Mouse (Mus musculus) splenic B cell, adult 2 months (primary cell): ENCODE data around the gene Mybl2.

ENCODE experiments used
- DNase-seq: peaks from one replicate; pipeline ENCODE4 v3.0.0-alpha.2; 2011; ENCODE audit warnings: low read depth, low spot score
- H3K27me3 ChIP-seq: 2 replicates; pipeline ENCODE4 v1.6.1; 2012; ENCODE audit warnings: mild to moderate bottlenecking, low read length, moderate library complexity, mixed read lengths; ENCODE audit not compliant: control insufficient read depth, poor library complexity, insufficient read depth, severe bottlenecking
- H3K36me3 ChIP-seq: 2 replicates; pipeline ENCODE4 v1.6.1; 2012; ENCODE audit warnings: mild to moderate bottlenecking, low read length, moderate library complexity, mixed read lengths; ENCODE audit not compliant: control insufficient read depth, poor library complexity, insufficient read depth, severe bottlenecking

Mybl2 gene

DNA sequence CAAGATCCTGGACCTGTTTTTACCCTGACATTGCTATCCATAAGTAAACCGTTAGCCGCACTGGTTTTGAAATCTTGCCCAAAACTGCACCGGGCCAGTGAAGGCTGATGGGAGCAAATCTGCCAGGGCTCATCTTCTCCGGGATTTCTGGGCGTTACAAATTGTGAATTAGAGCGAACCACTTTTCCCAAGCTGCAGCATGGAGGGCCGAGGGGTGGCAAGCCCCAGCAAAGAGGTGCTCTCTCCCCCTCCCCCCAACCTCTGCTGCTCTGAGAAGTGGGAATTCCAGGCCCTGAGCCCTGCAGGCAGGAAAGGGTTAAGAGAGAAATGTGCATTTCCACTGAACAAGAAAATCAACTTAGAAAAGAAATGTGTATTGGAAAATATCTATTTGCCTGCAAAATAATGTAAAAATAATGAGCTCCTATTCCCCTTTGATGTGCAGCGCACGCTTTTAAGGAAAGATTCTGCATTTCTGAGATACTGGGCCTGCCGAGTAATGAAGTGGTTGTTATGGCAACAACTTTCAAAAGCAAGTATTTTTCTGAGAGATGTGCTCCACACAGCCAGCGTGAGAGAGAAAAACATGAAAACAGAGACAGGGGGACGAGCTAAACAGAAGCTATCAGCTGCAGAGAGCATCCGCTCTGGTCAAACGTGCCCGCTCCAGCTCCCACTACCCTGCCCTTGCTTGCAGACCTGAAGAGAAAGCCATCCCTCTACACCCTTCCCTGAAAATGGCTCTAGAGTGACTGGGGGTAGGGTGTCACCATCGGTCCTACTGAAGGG is 57.1 kb downstream of the Mybl2 start:
- no peaks in the 10 kb centered on the region for H3K36me3 ChIP-seq
- no peak for DNase-seq
- H3K27me3 ChIP-seq: no peaks in the 10 kb centered on the region

GRCm38 (mm10) chr2:163120626-163121352 is 66.3 kb downstream of the Mybl2 start:
- no peak for DNase-seq
- Histone ChIP-seq H3K36me3 (no peaks in the 10 kb centered on the region), H3K27me3 (no peaks in the 10 kb centered on the region)

- no peak for DNase-seq
- H3K27me3 ChIP-seq: no peaks in the 10 kb centered on the region
Observed at GRCm38 (mm10) chr2:163121353-163121660, 66.8 kb downstream of the Mybl2 start.

GRCm38 (mm10) chr2:163122319-163122718 is 67.8 kb downstream of the Mybl2 start:
- no peaks in the 10 kb centered on the region for H3K27me3 ChIP-seq
- no peak for DNase-seq
- H3K36me3 ChIP-seq: no peaks in the 10 kb centered on the region

More at GRCm38 (mm10) chr2:163121353-163121660, 66.8 kb downstream of the Mybl2 start:
- no peaks in the 10 kb centered on the region for H3K36me3 ChIP-seq

DNA sequence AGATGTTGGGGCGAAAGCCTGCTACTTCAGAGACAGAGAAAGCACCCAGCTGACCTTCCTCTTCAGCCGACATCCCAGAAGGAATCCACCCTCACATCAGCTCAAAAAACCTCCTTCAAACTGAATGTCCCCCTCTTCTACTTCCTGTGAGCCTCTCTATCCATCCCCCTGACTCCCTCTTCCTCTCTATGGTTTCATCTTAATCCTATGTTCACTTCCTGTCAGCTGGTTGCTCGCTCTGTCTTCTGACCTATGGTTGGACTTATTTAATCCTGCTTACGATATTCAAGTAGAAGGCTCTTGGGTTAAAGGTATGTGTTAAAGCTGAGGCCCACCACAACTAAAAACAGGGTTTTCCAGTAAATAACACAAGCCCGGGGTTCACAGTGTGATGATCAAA is 69.0 kb downstream of the Mybl2 start:
- Histone ChIP-seq H3K27me3 (no peaks in the 10 kb centered on the region), H3K36me3 (no peaks in the 10 kb centered on the region)
- DNase-seq: no peak

DNA sequence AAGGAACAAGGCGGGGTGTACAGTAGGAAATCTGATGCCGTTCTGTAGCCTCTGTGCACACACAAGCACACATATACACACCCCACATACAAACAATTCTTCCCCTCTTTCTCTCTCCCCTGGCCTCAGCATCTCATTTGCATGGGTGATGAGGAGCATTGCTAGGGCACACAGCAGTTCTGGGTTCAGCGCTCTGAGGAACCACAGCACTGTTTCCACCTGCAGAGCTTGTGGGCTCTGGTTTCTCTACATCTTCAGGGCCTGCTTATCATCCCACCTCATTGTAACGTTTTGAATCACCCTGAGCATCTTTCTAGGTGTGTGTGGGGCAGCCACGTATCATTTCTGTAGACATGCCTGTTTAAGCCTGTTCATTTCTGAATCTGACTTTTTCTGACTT is 76.3 kb downstream of the Mybl2 start:
- H3K27me3 ChIP-seq: no peaks in the 10 kb centered on the region
- no peaks in the 10 kb centered on the region for H3K36me3 ChIP-seq
- DNase-seq: no peak

DNA sequence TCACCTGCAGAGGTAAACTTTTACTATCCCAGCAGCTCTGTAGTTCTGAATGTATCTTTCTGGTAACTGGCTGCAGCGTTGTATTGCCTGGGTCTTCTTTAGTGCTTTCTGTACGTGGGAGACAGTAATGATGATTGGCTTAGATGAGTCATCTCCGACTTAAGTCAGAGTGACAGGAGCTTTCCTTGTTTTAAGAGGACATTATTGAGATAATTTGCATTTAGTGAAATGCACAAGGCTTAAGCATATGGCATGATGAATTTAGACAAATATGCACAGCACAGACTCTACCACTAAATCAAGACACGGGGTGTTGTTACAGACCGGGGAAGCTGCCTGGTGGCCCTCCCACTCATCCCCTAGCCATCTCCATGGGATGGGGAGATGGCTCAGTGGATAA is 77.8 kb downstream of the Mybl2 start:
- Histone ChIP-seq H3K27me3 (no peaks in the 10 kb centered on the region), H3K36me3 (no peaks in the 10 kb centered on the region)
- no peak for DNase-seq
